Mouse (Mus musculus): ENCODE results near the gene Ubash3a. TPM values are rescaled to one million over a fixed set of nuclear protein-coding genes. Genes with fewer than 3 reads are reported as not detected.

Gene Ubash3a
- polyA plus RNA-seq, 1 experiment from 2014 or later = 0.38 TPM

DNA sequence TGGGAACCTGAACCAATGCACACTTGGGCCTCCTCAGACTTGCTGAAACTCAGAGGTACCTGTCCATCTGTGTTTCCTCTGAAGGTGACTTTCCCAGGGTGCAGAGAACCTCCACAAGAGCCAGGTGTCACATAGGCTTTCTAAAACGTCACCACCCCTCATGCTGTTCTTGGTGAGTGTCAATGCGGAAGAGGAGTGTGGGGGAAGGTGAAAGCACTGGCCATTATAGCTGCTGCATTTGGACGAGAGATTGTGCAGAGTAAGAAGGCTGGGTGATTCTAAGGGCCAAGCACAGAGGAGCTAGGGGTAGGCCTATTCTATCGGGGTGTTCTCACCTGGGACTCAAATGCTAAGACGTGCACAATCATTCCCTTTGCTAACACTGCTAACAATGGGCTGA is 46.3 kb downstream of the Ubash3a start:
- Histone ChIP-seq H3K4me1 (ENCODE audit: control insufficient read depth, insufficient read depth, low read length) (no peaks in the 10 kb centered on the region; the same call in 1 of the 2 replicates), H3K9me3 (ENCODE audit: control insufficient read depth, low read length) (no peaks in the 10 kb centered on the region), H3K27ac (ENCODE audit: low read length) (no peak overlapping the region), H3K4me2 (ENCODE audit: low read depth, low read length) (no peak overlapping the region), H3K36me3 (ENCODE audit: control insufficient read depth, insufficient read depth, low read length) (no peaks in the 10 kb centered on the region), H3K4me3 (ENCODE audit: low read length) (no peak overlapping the region), H3K9ac (ENCODE audit: low read depth, low read length) (no peak overlapping the region), H3K27me3 (replicated peaks; ENCODE audit: control insufficient read depth, insufficient read depth, low read length) (no peaks in the 10 kb centered on the region)
- peak; percentile 38; the same call in 1 of the 2 replicates for ATAC-seq
- 69% methylated on average over 5 of the region's 5 CpGs for WGBS

- Histone ChIP-seq H3K4me1 (ENCODE audit: control insufficient read depth, insufficient read depth, low read length) (no peaks in the 10 kb centered on the region; the same call in 1 of the 2 replicates), H3K36me3 (ENCODE audit: control insufficient read depth, insufficient read depth, low read length) (no peaks in the 10 kb centered on the region), H3K4me2 (ENCODE audit: low read depth, low read length) (no peak overlapping the region), H3K9me3 (ENCODE audit: control insufficient read depth, low read length) (no peaks in the 10 kb centered on the region), H3K27me3 (replicated peaks; ENCODE audit: control insufficient read depth, insufficient read depth, low read length) (no peaks in the 10 kb centered on the region), H3K9ac (ENCODE audit: low read depth, low read length) (no peak overlapping the region), H3K4me3 (ENCODE audit: low read length) (no peak overlapping the region), H3K27ac (ENCODE audit: low read length) (no peak overlapping the region)
- WGBS = 17% methylated on average over 9 of the region's 9 CpGs
- peak; percentile 87 for ATAC-seq
Observed at GRCm38 (mm10) chr17:31254463-31254931, 46.8 kb downstream of the Ubash3a start.

- Histone ChIP-seq H3K9ac (ENCODE audit: low read depth, low read length) (no peak overlapping the region), H3K27ac (ENCODE audit: low read length) (no peak overlapping the region), H3K4me3 (ENCODE audit: low read length) (no peak overlapping the region), H3K9me3 (ENCODE audit: control insufficient read depth, low read length) (no peaks in the 10 kb centered on the region), H3K4me1 (ENCODE audit: control insufficient read depth, insufficient read depth, low read length) (no peaks in the 10 kb centered on the region; the same call in 1 of the 2 replicates), H3K27me3 (replicated peaks; ENCODE audit: control insufficient read depth, insufficient read depth, low read length) (no peaks in the 10 kb centered on the region), H3K36me3 (ENCODE audit: control insufficient read depth, insufficient read depth, low read length) (no peaks in the 10 kb centered on the region), H3K4me2 (ENCODE audit: low read depth, low read length) (no peak overlapping the region)
- no peak for ATAC-seq
- 79% methylated on average over 1 of the region's 1 CpGs for WGBS
Observed at GRCm38 (mm10) chr17:31257149-31257548, 49.5 kb downstream of the Ubash3a start.

DNA sequence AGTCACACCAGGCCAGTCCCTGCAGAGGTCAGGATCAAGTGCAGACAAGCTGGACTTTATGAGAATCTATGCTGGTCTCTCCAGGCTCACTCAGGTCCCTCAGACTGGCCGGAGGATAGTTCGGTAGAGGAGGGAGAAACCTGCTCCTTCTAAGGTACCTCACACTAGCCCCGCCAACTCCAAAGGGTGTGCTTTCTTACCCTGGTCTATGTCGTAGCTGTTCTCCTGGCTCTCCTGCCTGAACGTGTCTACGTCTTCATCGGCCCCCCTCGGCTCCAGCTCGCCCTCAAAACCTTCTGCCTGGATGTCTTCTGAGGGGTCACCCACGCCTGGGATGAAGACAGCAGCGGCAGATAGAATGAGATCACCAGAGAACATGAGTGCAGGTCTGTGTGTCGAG is 50.2 kb downstream of the Ubash3a start:
- no peaks in the 10 kb centered on the region; the same call in 1 of the 2 replicates for H3K4me1 ChIP-seq (ENCODE audit: control insufficient read depth, insufficient read depth, low read length)
- no peak overlapping the region for H3K27ac ChIP-seq (ENCODE audit: low read length)
- ATAC-seq = no peak
- no peaks in the 10 kb centered on the region for H3K36me3 ChIP-seq (ENCODE audit: control insufficient read depth, insufficient read depth, low read length)
- WGBS = 93% methylated on average over 12 of the region's 12 CpGs
- no peak overlapping the region for H3K4me3 ChIP-seq (ENCODE audit: low read length)
- no peak overlapping the region for H3K4me2 ChIP-seq (ENCODE audit: low read depth, low read length)
- H3K27me3 ChIP-seq (replicated peaks; ENCODE audit: control insufficient read depth, insufficient read depth, low read length) = no peaks in the 10 kb centered on the region
- H3K9me3 ChIP-seq (ENCODE audit: control insufficient read depth, low read length) = no peaks in the 10 kb centered on the region
- no peak overlapping the region for H3K9ac ChIP-seq (ENCODE audit: low read depth, low read length)

GRCm38 (mm10) chr17:31258310-31258865 is 50.7 kb downstream of the Ubash3a start:
- H3K9ac ChIP-seq (ENCODE audit: low read depth, low read length) = no peak overlapping the region
- H3K9me3 ChIP-seq (ENCODE audit: control insufficient read depth, low read length) = no peaks in the 10 kb centered on the region
- no peaks in the 10 kb centered on the region for H3K36me3 ChIP-seq (ENCODE audit: control insufficient read depth, insufficient read depth, low read length)
- H3K27ac ChIP-seq (ENCODE audit: low read length) = no peak overlapping the region
- no peaks in the 10 kb centered on the region for H3K27me3 ChIP-seq (replicated peaks; ENCODE audit: control insufficient read depth, insufficient read depth, low read length)
- ATAC-seq = no peak
- no peaks in the 10 kb centered on the region; the same call in 1 of the 2 replicates for H3K4me1 ChIP-seq (ENCODE audit: control insufficient read depth, insufficient read depth, low read length)
- no peak overlapping the region for H3K4me3 ChIP-seq (ENCODE audit: low read length)
- 84% methylated on average over 9 of the region's 9 CpGs for WGBS
- no peak overlapping the region for H3K4me2 ChIP-seq (ENCODE audit: low read depth, low read length)

DNA sequence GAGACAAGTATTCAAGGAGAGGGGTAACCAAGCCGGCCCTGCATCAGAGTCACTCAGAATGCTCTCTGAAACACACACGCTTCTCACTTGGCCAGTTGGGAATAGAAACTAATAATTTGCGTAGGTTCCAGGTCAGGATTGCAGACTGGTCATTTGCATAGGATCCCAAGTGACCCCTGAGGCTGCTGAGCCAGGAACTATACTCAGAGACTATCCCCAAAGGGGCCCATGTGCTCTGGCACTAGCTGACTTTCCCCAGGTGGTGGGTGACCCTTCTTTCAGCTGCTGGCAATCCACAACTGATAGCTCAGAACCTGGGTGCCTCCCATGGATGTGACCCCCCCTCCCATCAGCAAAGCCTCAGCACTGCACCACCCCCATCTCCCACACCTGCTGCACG is 51.5 kb downstream of the Ubash3a start:
- Histone ChIP-seq H3K9me3 (ENCODE audit: control insufficient read depth, low read length) (no peaks in the 10 kb centered on the region), H3K9ac (ENCODE audit: low read depth, low read length) (no peak overlapping the region), H3K4me2 (ENCODE audit: low read depth, low read length) (no peak overlapping the region), H3K4me1 (ENCODE audit: control insufficient read depth, insufficient read depth, low read length) (no peaks in the 10 kb centered on the region; the same call in 1 of the 2 replicates), H3K27me3 (replicated peaks; ENCODE audit: control insufficient read depth, insufficient read depth, low read length) (no peaks in the 10 kb centered on the region), H3K4me3 (ENCODE audit: low read length) (no peak overlapping the region), H3K36me3 (ENCODE audit: control insufficient read depth, insufficient read depth, low read length) (no peaks in the 10 kb centered on the region), H3K27ac (ENCODE audit: low read length) (no peak overlapping the region)
- no peak for ATAC-seq
- WGBS = 81% methylated on average over 4 of the region's 4 CpGs

GRCm38 (mm10) chr17:31259825-31260224 is 52.2 kb downstream of the Ubash3a start:
- Histone ChIP-seq H3K4me2 (ENCODE audit: low read depth, low read length) (no peak overlapping the region), H3K27ac (ENCODE audit: low read length) (no peak overlapping the region), H3K36me3 (ENCODE audit: control insufficient read depth, insufficient read depth, low read length) (no peaks in the 10 kb centered on the region), H3K9me3 (ENCODE audit: control insufficient read depth, low read length) (no peaks in the 10 kb centered on the region), H3K9ac (ENCODE audit: low read depth, low read length) (no peak overlapping the region), H3K4me1 (ENCODE audit: control insufficient read depth, insufficient read depth, low read length) (peaks cover under 1% of the 10 kb centered on the region; the same call in 1 of the 2 replicates), H3K4me3 (ENCODE audit: low read length) (no peak overlapping the region), H3K27me3 (replicated peaks; ENCODE audit: control insufficient read depth, insufficient read depth, low read length) (no peaks in the 10 kb centered on the region)
- ATAC-seq = no peak
- 67% methylated on average over 4 of the region's 4 CpGs for WGBS

GRCm38 (mm10) chr17:31260430-31260829 is 52.8 kb downstream of the Ubash3a start:
- no peak overlapping the region for H3K4me2 ChIP-seq (ENCODE audit: low read depth, low read length)
- H3K4me3 ChIP-seq (ENCODE audit: low read length) = no peak overlapping the region
- ATAC-seq = no peak
- H3K4me1 ChIP-seq (ENCODE audit: control insufficient read depth, insufficient read depth, low read length) = peaks cover 6% of the 10 kb centered on the region; the same call in 1 of the 2 replicates
- no peaks in the 10 kb centered on the region for H3K36me3 ChIP-seq (ENCODE audit: control insufficient read depth, insufficient read depth, low read length)
- no peak overlapping the region for H3K9ac ChIP-seq (ENCODE audit: low read depth, low read length)
- no peaks in the 10 kb centered on the region for H3K9me3 ChIP-seq (ENCODE audit: control insufficient read depth, low read length)
- no peaks in the 10 kb centered on the region for H3K27me3 ChIP-seq (replicated peaks; ENCODE audit: control insufficient read depth, insufficient read depth, low read length)
- no peak overlapping the region for H3K27ac ChIP-seq (ENCODE audit: low read length)
- WGBS = 80% methylated on average over 7 of the region's 7 CpGs

DNA sequence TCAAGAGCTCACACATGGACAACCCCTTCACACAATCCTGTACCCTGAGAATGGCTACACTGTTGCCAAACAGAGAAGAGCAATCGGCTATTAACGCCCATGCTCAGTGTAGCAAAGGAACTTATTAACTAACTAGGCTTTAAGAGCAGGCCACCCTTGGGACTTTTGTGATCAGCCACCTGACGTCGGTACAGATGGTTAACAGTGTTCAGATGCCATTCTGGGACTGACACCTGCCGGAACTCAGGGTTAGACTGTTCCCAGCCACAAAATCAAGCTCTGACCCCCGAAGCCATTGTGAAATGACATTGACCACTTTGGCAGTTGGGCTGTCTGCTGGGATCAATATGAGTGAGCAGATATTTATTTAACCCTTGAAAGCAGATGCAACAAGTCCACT is 53.7 kb downstream of the Ubash3a start:
- peaks cover 6% of the 10 kb centered on the region; the same call in 1 of the 2 replicates for H3K4me1 ChIP-seq (ENCODE audit: control insufficient read depth, insufficient read depth, low read length)
- no peaks in the 10 kb centered on the region for H3K9me3 ChIP-seq (ENCODE audit: control insufficient read depth, low read length)
- H3K27ac ChIP-seq (ENCODE audit: low read length) = no peak overlapping the region
- H3K27me3 ChIP-seq (replicated peaks; ENCODE audit: control insufficient read depth, insufficient read depth, low read length) = no peaks in the 10 kb centered on the region
- 78% methylated on average over 6 of the region's 6 CpGs for WGBS
- no peaks in the 10 kb centered on the region for H3K36me3 ChIP-seq (ENCODE audit: control insufficient read depth, insufficient read depth, low read length)
- H3K4me2 ChIP-seq (ENCODE audit: low read depth, low read length) = no peak overlapping the region
- no peak for ATAC-seq
- no peak overlapping the region for H3K4me3 ChIP-seq (ENCODE audit: low read length)
- H3K9ac ChIP-seq (ENCODE audit: low read depth, low read length) = no peak overlapping the region

- H3K4me3 ChIP-seq (ENCODE audit: low read length) = no peak overlapping the region
- no peak overlapping the region for H3K4me2 ChIP-seq (ENCODE audit: low read depth, low read length)
- H3K9ac ChIP-seq (ENCODE audit: low read depth, low read length) = no peak overlapping the region
- no peak for ATAC-seq
- no peaks in the 10 kb centered on the region for H3K36me3 ChIP-seq (ENCODE audit: control insufficient read depth, insufficient read depth, low read length)
- no peak overlapping the region for H3K27ac ChIP-seq (ENCODE audit: low read length)
- H3K4me1 ChIP-seq (ENCODE audit: control insufficient read depth, insufficient read depth, low read length) = peaks cover 6% of the 10 kb centered on the region; the same call in 1 of the 2 replicates
- no peaks in the 10 kb centered on the region for H3K27me3 ChIP-seq (replicated peaks; ENCODE audit: control insufficient read depth, insufficient read depth, low read length)
- 67% methylated on average over 5 of the region's 5 CpGs for WGBS
- no peaks in the 10 kb centered on the region for H3K9me3 ChIP-seq (ENCODE audit: control insufficient read depth, low read length)
Observed at GRCm38 (mm10) chr17:31262715-31263114, 55.0 kb downstream of the Ubash3a start.
